Mouse (Mus musculus) brain, embryonic 14.5 days (tissue): ENCODE data around the gene Rxrg.

Source experiments
- CTCF ChIP-seq: fragments of 200-500 bp; IDR thresholded peaks from 2 replicates; pipeline ENCODE4 v1.5.1; 2012; ENCODE audit warnings: inconsistent platforms, mild to moderate bottlenecking, moderate library complexity, borderline replicate concordance; ENCODE audit not compliant: insufficient read depth, insufficient read length; ENCODE audit errors: extremely low read depth
- POLR2A ChIP-seq: fragments of 200-500 bp; IDR thresholded peaks from 2 replicates; pipeline ENCODE4 v1.6.1; 2012; ENCODE audit warnings: mild to moderate bottlenecking, inconsistent platforms, borderline replicate concordance; ENCODE audit not compliant: poor library complexity, insufficient read depth, insufficient read length, severe bottlenecking; ENCODE audit errors: extremely low read depth

DNA sequence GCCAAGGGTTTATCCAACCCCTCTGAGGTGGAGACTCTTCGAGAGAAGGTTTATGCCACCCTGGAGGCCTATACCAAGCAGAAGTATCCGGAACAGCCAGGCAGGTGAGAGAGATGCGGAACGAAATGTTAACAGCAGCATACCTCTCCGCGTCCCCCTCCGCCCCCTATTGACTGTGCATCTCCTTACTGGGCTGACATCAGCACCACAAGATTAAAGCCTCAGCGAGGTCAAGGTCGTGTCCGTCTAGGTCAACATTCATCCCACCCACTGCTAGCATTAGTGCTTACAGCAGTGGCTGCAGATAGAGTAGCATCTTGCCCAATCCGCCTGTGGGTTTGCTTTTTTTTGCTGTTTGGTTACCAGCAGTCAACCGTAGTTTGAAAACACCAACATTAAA lies 37.5 kb downstream of the Rxrg start:
- TF ChIP-seq CTCF (no peak), POLR2A (no peak)
